Mouse (Mus musculus) liver, adult 10 weeks (tissue): ENCODE results near the gene Chil4. TPM values are rescaled to one million over a fixed set of nuclear protein-coding genes. Genes with fewer than 3 reads are reported as not detected.

Source experiments
- polyA plus RNA-seq: library from polyadenylated mRNA; stranded (reverse); fragments of 350-450 nt; fragmentation: Illumina TruSeq; extraction: RNeasy Lipid Tissue Mini Kit (QIAGEN cat#74804); gene quantifications from one replicate; pipeline ENCODE4 v1.2.3, GENCODE M21; 2014; ENCODE audit warnings: low read depth, low replicate concordance

Chil4 gene
- not detected for polyA plus RNA-seq

DNA sequence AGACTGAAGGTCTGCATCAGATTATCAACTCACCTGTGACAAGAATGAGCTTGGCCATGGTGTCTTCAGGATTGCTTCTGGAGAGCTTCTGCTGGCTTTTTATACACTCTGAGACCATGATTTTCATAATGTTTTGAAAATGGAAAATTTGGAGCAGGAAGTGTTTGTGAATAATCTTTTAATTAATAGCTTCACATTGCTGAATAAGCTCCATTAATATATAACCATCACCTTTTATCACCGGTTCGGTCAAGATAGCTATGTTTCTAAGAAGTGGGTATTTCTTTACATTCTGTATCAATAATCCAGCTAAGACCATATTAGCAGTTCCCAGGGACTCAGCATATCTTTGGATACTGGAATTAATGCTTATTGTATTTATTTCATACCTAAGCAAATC lies at the start of gene Chil4:
Gene Chil4 (minus strand): TSS at position 101 of the 400 bp plus-strand sequence.

DNA sequence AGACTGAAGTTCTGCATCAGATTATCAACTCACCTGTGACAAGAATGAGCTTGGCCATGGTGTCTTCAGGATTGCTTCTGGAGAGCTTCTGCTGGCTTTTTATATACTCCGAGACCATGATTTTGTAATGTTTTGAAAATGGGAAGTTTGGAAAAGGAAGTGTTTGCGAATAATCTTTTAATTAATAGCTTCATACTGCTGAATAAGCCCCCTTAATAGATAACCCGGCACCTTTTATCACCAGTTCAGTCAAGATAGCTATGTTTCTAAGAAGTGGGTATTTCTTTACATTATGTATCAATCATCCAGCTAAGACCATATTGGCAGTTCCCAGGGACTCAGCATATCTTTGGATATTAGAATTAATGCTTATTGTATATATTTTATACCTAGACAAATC lies 51.8 kb downstream of the Chil4 start, which contains the start of gene Chil3:
Gene Chil3 (minus strand): TSS at position 101 of the 400 bp plus-strand sequence.

Other genes starting within 250 kb of the Chil4 start
- gene Ovgp1, start 245.8 kb downstream of the Chil4 start, polyA plus RNA-seq: 0.32 TPM
- not detected for gene Pifo, start 204.9 kb downstream of the Chil4 start, polyA plus RNA-seq
- not detected for gene Chil5, start 186.7 kb downstream of the Chil4 start, polyA plus RNA-seq
- gene Chia1, start 106.3 kb downstream of the Chil4 start, polyA plus RNA-seq: not detected
- gene Chil3, start 51.9 kb downstream of the Chil4 start, polyA plus RNA-seq: 0.66 TPM
- not detected for gene Chil6, start 186.7 kb upstream of the Chil4 start, polyA plus RNA-seq